Mouse (Mus musculus) embryonic facial prominence, embryonic 13.5 days (tissue): ENCODE data around the gene Atp5h. TPM values are rescaled to one million over a fixed set of nuclear protein-coding genes. Genes with fewer than 3 reads are reported as not detected.
"Not testable (repeated sequence)": the region's sequence is repeated elsewhere in the genome, so short reads cannot be mapped to it uniquely, and the experiment has no call there.

Experiments used
- ATAC-seq: fragments of 200-750 bp; cut with Nextera tagmentation; 2 replicates; pipeline ENCODE4 v1.8.0; 2017; ENCODE audit warnings: low read depth; ENCODE audit not compliant: insufficient number of reproducible peaks, insufficient read depth, low FRiP score, low TSS enrichment
- H3K27ac ChIP-seq: fragments of 300-500 bp; sonication (generic); 2 replicates; pipeline ENCODE4 v1.5.1; 2015; ENCODE audit warnings: moderate library complexity, mild to moderate bottlenecking, inconsistent platforms
- H3K27me3 ChIP-seq: fragments of 300-500 bp; sonication (generic); 2 replicates; pipeline ENCODE4 v1.6.1; 2015; ENCODE audit warnings: mild to moderate bottlenecking, inconsistent platforms
- H3K36me3 ChIP-seq: fragments of 300-500 bp; sonication (generic); 2 replicates; pipeline ENCODE4 v1.6.1; 2015; ENCODE audit warnings: mild to moderate bottlenecking, inconsistent platforms
- H3K4me1 ChIP-seq: fragments of 300-500 bp; sonication (generic); 2 replicates; pipeline ENCODE4 v1.6.1; 2015; ENCODE audit warnings: inconsistent platforms
- H3K4me2 ChIP-seq: fragments of 300-500 bp; sonication (generic); 2 replicates; pipeline ENCODE4 v1.6.1; 2015; ENCODE audit warnings: moderate library complexity, mild to moderate bottlenecking, inconsistent platforms
- H3K4me3 ChIP-seq: fragments of 300-500 bp; sonication (generic); 2 replicates; pipeline ENCODE4 v1.5.1; 2015; ENCODE audit warnings: mild to moderate bottlenecking, inconsistent platforms
- H3K9ac ChIP-seq: fragments of 300-500 bp; sonication (generic); 2 replicates; pipeline ENCODE4 v1.6.1; 2015; ENCODE audit warnings: mild to moderate bottlenecking, inconsistent platforms
- H3K9me3 ChIP-seq: fragments of 300-500 bp; sonication (generic); 2 replicates; pipeline ENCODE4 v1.6.1; 2016; ENCODE audit warnings: inconsistent platforms
- WGBS: fragments of 180-500 bp; shearing (Covaris S2); methylation state at CpG from one replicate; pipeline ENCODE4 v1.1.7; 2015; ENCODE audit warnings: mixed read lengths; 5-methylcytosine and 5-hydroxymethylcytosine counted together
- polyA plus RNA-seq: library from polyadenylated mRNA; unstranded; fragments of >200 nt; fragmentation: Nextera tagmentation; extraction: Ambion mirVana; gene quantifications from 2 replicates; pipeline ENCODE4 v1.2.1, GENCODE M21; 2015

The Atp5h gene
- 880 and 943 TPM in 2 replicates for polyA plus RNA-seq

- peaks cover 48% of the 10 kb centered on the region for H3K36me3 ChIP-seq
- no peaks in the 10 kb centered on the region for H3K9me3 ChIP-seq
- peak within 1 kb of the TSS; percentile 98 for H3K4me2 ChIP-seq
- H3K9ac ChIP-seq: peak within 1 kb of the TSS; percentile 96
- under 1% methylated on average over 56 of the region's 56 CpGs for WGBS
- peak within 1 kb of the TSS; percentile 80 for H3K27ac ChIP-seq
- ATAC-seq: peak; percentile 96
- peak within 1 kb of the TSS; percentile 91 for H3K4me3 ChIP-seq
- H3K4me1 ChIP-seq: peaks cover 34% of the 10 kb centered on the region
- H3K27me3 ChIP-seq: no peaks in the 10 kb centered on the region
These were observed at the start of gene Atp5h, which contains the start of gene Kctd2 for GRCm38 (mm10) chr11:115419531-115420237. Gene Atp5h (minus strand): TSS chr11:115419962. Gene Kctd2 (plus strand): TSS chr11:115420128.

- Histone ChIP-seq H3K27me3 (no peaks in the 10 kb centered on the region), H3K9me3 (no peaks in the 10 kb centered on the region), H3K36me3 (no peaks in the 10 kb centered on the region), H3K4me2 (no peak overlapping the region), H3K9ac (peak overlapping the region; percentile 54; the same call in 1 of the 2 replicates), H3K27ac (peak overlapping the region; percentile 39; the same call in 1 of the 2 replicates), H3K4me3 (no peak overlapping the region), H3K4me1 (peaks cover 9% of the 10 kb centered on the region)
- 14% methylated on average over 4 of the region's 4 CpGs for WGBS
- ATAC-seq: no peak
These were observed 47.5 kb upstream of the Atp5h start for GRCm38 (mm10) chr11:115467217-115467618.

GRCm38 (mm10) chr11:115464851-115465250, 45.1 kb upstream of the Atp5h start:
- H3K9ac ChIP-seq: no peak overlapping the region
- no peaks in the 10 kb centered on the region for H3K9me3 ChIP-seq
- H3K4me2 ChIP-seq: no peak overlapping the region
- no peaks in the 10 kb centered on the region for H3K27me3 ChIP-seq
- H3K27ac ChIP-seq: no peak overlapping the region
- ATAC-seq: no peak
- 85% methylated on average over 8 of the region's 8 CpGs for WGBS
- no peak overlapping the region for H3K4me3 ChIP-seq
- H3K36me3 ChIP-seq: no peaks in the 10 kb centered on the region
- peaks cover 9% of the 10 kb centered on the region for H3K4me1 ChIP-seq

- H3K9me3 ChIP-seq: no peaks in the 10 kb centered on the region
- peaks cover 9% of the 10 kb centered on the region for H3K4me1 ChIP-seq
- ATAC-seq: no peak
These were observed 43.6 kb upstream of the Atp5h start for GRCm38 (mm10) chr11:115463397-115463796.

GRCm38 (mm10) chr11:115462243-115462891, 42.6 kb upstream of the Atp5h start, which contains the start of gene Slc16a5:
Gene Slc16a5 (plus strand): TSS chr11:115462474.
- no peak within 1 kb of the TSS for H3K27ac ChIP-seq
- no peak within 1 kb of the TSS for H3K4me3 ChIP-seq
- no peak for ATAC-seq
- no peak within 1 kb of the TSS for H3K4me2 ChIP-seq
- no peaks in the 10 kb centered on the region for H3K9me3 ChIP-seq
- no peaks in the 10 kb centered on the region for H3K36me3 ChIP-seq
- H3K4me1 ChIP-seq: peaks cover 8% of the 10 kb centered on the region
- H3K9ac ChIP-seq: no peak within 1 kb of the TSS; the same call in 1 of the 2 replicates
- 72% methylated on average over 16 of the region's 16 CpGs for WGBS
- H3K27me3 ChIP-seq: no peaks in the 10 kb centered on the region

More at GRCm38 (mm10) chr11:115463397-115463796, 43.6 kb upstream of the Atp5h start:
- H3K27me3 ChIP-seq: no peaks in the 10 kb centered on the region
- no peaks in the 10 kb centered on the region for H3K36me3 ChIP-seq
- H3K4me3 ChIP-seq: no peak overlapping the region
- no peak overlapping the region for H3K9ac ChIP-seq
- 72% methylated on average over 11 of the region's 11 CpGs for whole genome bisulfite sequencing
- no peak overlapping the region for H3K27ac ChIP-seq
- H3K4me2 ChIP-seq: no peak overlapping the region

- Histone ChIP-seq H3K27me3 (no peaks in the 10 kb centered on the region), H3K4me3 (no peak overlapping the region), H3K9ac (no peak overlapping the region), H3K27ac (no peak overlapping the region), H3K9me3 (no peaks in the 10 kb centered on the region), H3K36me3 (no peaks in the 10 kb centered on the region), H3K4me2 (no peak overlapping the region), H3K4me1 (peaks cover 6% of the 10 kb centered on the region)
- no peak for ATAC-seq
- 68% methylated on average over 5 of the region's 5 CpGs for WGBS
These were observed 42.1 kb upstream of the Atp5h start for GRCm38 (mm10) chr11:115461846-115462242.

GRCm38 (mm10) chr11:115460976-115461375, 41.2 kb upstream of the Atp5h start:
- H3K4me2 ChIP-seq: no peak overlapping the region
- 16% methylated on average over 8 of the region's 8 CpGs for WGBS
- H3K9ac ChIP-seq: no peak overlapping the region
- ATAC-seq: no peak
- no peak overlapping the region for H3K4me3 ChIP-seq
- H3K27ac ChIP-seq: no peak overlapping the region
- H3K27me3 ChIP-seq: no peaks in the 10 kb centered on the region
- no peaks in the 10 kb centered on the region for H3K9me3 ChIP-seq
- H3K36me3 ChIP-seq: no peaks in the 10 kb centered on the region
- peaks cover 4% of the 10 kb centered on the region; the same call in 1 of the 2 replicates for H3K4me1 ChIP-seq

- H3K9me3 ChIP-seq: no peaks in the 10 kb centered on the region
- peaks cover 4% of the 10 kb centered on the region; the same call in 1 of the 2 replicates for H3K4me1 ChIP-seq
- H3K9ac ChIP-seq: no peak overlapping the region
- H3K4me2 ChIP-seq: no peak overlapping the region
- H3K27me3 ChIP-seq: no peaks in the 10 kb centered on the region
- H3K36me3 ChIP-seq: no peaks in the 10 kb centered on the region
- H3K4me3 ChIP-seq: no peak overlapping the region
- 19% methylated on average over 6 of the region's 6 CpGs for WGBS
- no peak for ATAC-seq
- H3K27ac ChIP-seq: no peak overlapping the region
These were observed 37.6 kb upstream of the Atp5h start for GRCm38 (mm10) chr11:115457405-115457804.

- H3K4me3 ChIP-seq: no peak overlapping the region
- H3K27ac ChIP-seq: no peak overlapping the region
- ATAC-seq: no peak
- no peak overlapping the region for H3K4me2 ChIP-seq
- no peaks in the 10 kb centered on the region for H3K27me3 ChIP-seq
- no peaks in the 10 kb centered on the region for H3K9me3 ChIP-seq
- H3K36me3 ChIP-seq: no peaks in the 10 kb centered on the region
- 92% methylated on average over 5 of the region's 5 CpGs for WGBS
- H3K9ac ChIP-seq: no peak overlapping the region
- peaks cover 4% of the 10 kb centered on the region; the same call in 1 of the 2 replicates for H3K4me1 ChIP-seq
These were observed 36.4 kb upstream of the Atp5h start for GRCm38 (mm10) chr11:115456182-115456581.

- peaks cover 4% of the 10 kb centered on the region; the same call in 1 of the 2 replicates for H3K4me1 ChIP-seq
- whole genome bisulfite sequencing: 87% methylated on average over 15 of the region's 15 CpGs
- no peak overlapping the region for H3K27ac ChIP-seq
- no peaks in the 10 kb centered on the region for H3K9me3 ChIP-seq
- H3K4me3 ChIP-seq: no peak overlapping the region
- H3K36me3 ChIP-seq: no peaks in the 10 kb centered on the region
- H3K9ac ChIP-seq: no peak overlapping the region
- no peak for ATAC-seq
- no peaks in the 10 kb centered on the region for H3K27me3 ChIP-seq
- H3K4me2 ChIP-seq: no peak overlapping the region
These were observed 35.9 kb upstream of the Atp5h start for GRCm38 (mm10) chr11:115455619-115456018.

- not testable (repeated sequence) for H3K9ac ChIP-seq, H3K36me3 ChIP-seq, H3K9me3 ChIP-seq, H3K4me3 ChIP-seq, ATAC-seq, H3K4me2 ChIP-seq, H3K27ac ChIP-seq, H3K4me1 ChIP-seq, H3K27me3 ChIP-seq
- WGBS: 86% methylated on average over 6 of the region's 6 CpGs
These were observed 35.1 kb upstream of the Atp5h start for GRCm38 (mm10) chr11:115454822-115455221.

GRCm38 (mm10) chr11:115453306-115453705, 33.5 kb upstream of the Atp5h start:
- no peak overlapping the region for H3K4me2 ChIP-seq
- H3K36me3 ChIP-seq: no peaks in the 10 kb centered on the region
- H3K9me3 ChIP-seq: no peaks in the 10 kb centered on the region
- H3K4me3 ChIP-seq: no peak overlapping the region
- no peak overlapping the region for H3K27ac ChIP-seq
- peaks cover 4% of the 10 kb centered on the region; the same call in 1 of the 2 replicates for H3K4me1 ChIP-seq
- 65% methylated on average over 4 of the region's 4 CpGs for WGBS
- H3K9ac ChIP-seq: no peak overlapping the region
- ATAC-seq: no peak
- no peaks in the 10 kb centered on the region for H3K27me3 ChIP-seq
